Mouse (Mus musculus) E14TG2a.4 (cell line): ENCODE data around the gene Yars.

Experiments used
- CTCF ChIP-seq: conservative IDR thresholded peaks from 2 replicates; pipeline ENCODE4 v1.5.1; 2014; ENCODE audit warnings: low read length
- POU5F1 ChIP-seq: IDR thresholded peaks from 2 replicates; pipeline ENCODE4 v1.6.1; 2014; ENCODE audit warnings: low read length, borderline replicate concordance

- no peak for TF ChIP-seq CTCF
- no peak for TF ChIP-seq POU5F1
Measured at GRCm38 (mm10) chr4:129161076-129161475, 28.5 kb upstream of the Yars start.
